Mouse (Mus musculus): ENCODE results near the gene Fgfr2.

Fgfr2 gene

GRCm38 (mm10) chr7:132930850-132931559 is 192.1 kb downstream of the Fgfr2 start, which contains the start of gene Zranb1:
TSS of gene Zranb1 (plus strand) at chr7:132931142.
- DNase-seq: peak; percentile 99

- no peak for DNase-seq
These were observed 193.1 kb downstream of the Fgfr2 start for GRCm38 (mm10) chr7:132930055-132930454.

GRCm38 (mm10) chr7:132927201-132927600 is 195.9 kb downstream of the Fgfr2 start:
- DNase-seq: no peak

- DNase-seq: no peak
These were observed 197.9 kb downstream of the Fgfr2 start for GRCm38 (mm10) chr7:132925227-132925626.

GRCm38 (mm10) chr7:132921971-132922370 is 201.2 kb downstream of the Fgfr2 start:
- no peak for DNase-seq

GRCm38 (mm10) chr7:132903796-132904195 is 219.4 kb downstream of the Fgfr2 start:
- DNase-seq: no peak

GRCm38 (mm10) chr7:132900826-132901531 is 222.2 kb downstream of the Fgfr2 start:
- DNase-seq: peak; percentile 21

GRCm38 (mm10) chr7:132898234-132898633 is 224.9 kb downstream of the Fgfr2 start:
- peak; percentile 26 for DNase-seq

GRCm38 (mm10) chr7:132897258-132897657 is 225.9 kb downstream of the Fgfr2 start:
- no peak for DNase-seq

- DNase-seq: peak; percentile 35
These were observed 226.8 kb downstream of the Fgfr2 start for GRCm38 (mm10) chr7:132896206-132896815.

GRCm38 (mm10) chr7:132894841-132895555 is 228.2 kb downstream of the Fgfr2 start:
- DNase-seq: peak; percentile 56

GRCm38 (mm10) chr7:132893336-132893735 is 229.8 kb downstream of the Fgfr2 start:
- DNase-seq: no peak

- no peak for DNase-seq
These were observed 230.3 kb downstream of the Fgfr2 start for GRCm38 (mm10) chr7:132892806-132893205.

- no peak for DNase-seq
These were observed 230.9 kb downstream of the Fgfr2 start for GRCm38 (mm10) chr7:132892311-132892661.

GRCm38 (mm10) chr7:132891561-132892310 is 231.4 kb downstream of the Fgfr2 start:
- DNase-seq: no peak

GRCm38 (mm10) chr7:132890201-132890600 is 232.9 kb downstream of the Fgfr2 start:
- no peak for DNase-seq

GRCm38 (mm10) chr7:132889691-132890090 is 233.5 kb downstream of the Fgfr2 start:
- no peak for DNase-seq

GRCm38 (mm10) chr7:132888518-132889249 is 234.5 kb downstream of the Fgfr2 start:
- DNase-seq: no peak

GRCm38 (mm10) chr7:132888052-132888451 is 235.1 kb downstream of the Fgfr2 start:
- no peak for DNase-seq

GRCm38 (mm10) chr7:132887019-132887804 is 235.9 kb downstream of the Fgfr2 start:
- DNase-seq: no peak

GRCm38 (mm10) chr7:132884031-132884430 is 239.1 kb downstream of the Fgfr2 start:
- peak; percentile 22 for DNase-seq

All from lung, postnatal 10 days (tissue).